Mouse (Mus musculus) MEL (cell line): ENCODE data around the gene Marcks. TPM values are rescaled to one million over a fixed set of nuclear protein-coding genes. Genes with fewer than 3 reads are reported as not detected.

Experiments used
- DNase-seq: peaks from one replicate; pipeline ENCODE4 v3.0.0; 2011; ENCODE audit warnings: low read depth, low spot score
- H3K27ac ChIP-seq: 2 replicates; pipeline ENCODE4 v1.5.1; 2012; ENCODE audit warnings: low read depth, mild to moderate bottlenecking, control low read depth, low read length, moderate library complexity; ENCODE audit not compliant: control insufficient read depth
- H3K27me3 ChIP-seq, 2 experiments: fragments of 150-350 bp in 1 of 2; sonication (generic) in 1 of 2; 2 replicates each; pipeline ENCODE4 v1.6.1; 2012; ENCODE audit warnings: low read length in 2 of 2, mild to moderate bottlenecking in 2 of 2, improper control_type of control experiment in 1 of 2, moderate library complexity in 1 of 2; ENCODE audit not compliant: insufficient read depth in 2 of 2, control insufficient read depth in 1 of 2
- H3K36me3 ChIP-seq, 2 experiments: 2 replicates each; pipeline ENCODE4 v1.6.1; 2012 to 2014; ENCODE audit warnings: low read length in 2 of 2, improper control_type of control experiment in 1 of 2, inconsistent platforms in 1 of 2, mild to moderate bottlenecking in 1 of 2; ENCODE audit not compliant: insufficient read depth in 2 of 2, control insufficient read depth in 1 of 2
- H3K4me1 ChIP-seq, 2 experiments: fragments of 150-350 bp in 1 of 2; sonication (generic) in 1 of 2; 2 replicates each; pipeline ENCODE4 v1.6.1; 2012; ENCODE audit warnings: low read length in 2 of 2, improper control_type of control experiment in 1 of 2, mild to moderate bottlenecking in 1 of 2; ENCODE audit not compliant: insufficient read depth in 2 of 2, control insufficient read depth in 1 of 2
- H3K4me3 ChIP-seq, 2 experiments: fragments of 150-350 bp in 1 of 2; sonication (generic) in 1 of 2; 2 replicates each; pipeline ENCODE4 v1.5.1; 2012; ENCODE audit warnings: low read depth in 2 of 2, low read length in 2 of 2, mild to moderate bottlenecking in 2 of 2, moderate library complexity in 2 of 2, control low read depth in 1 of 2, improper control_type of control experiment in 1 of 2; ENCODE audit not compliant: control insufficient read depth in 1 of 2, insufficient read depth in 1 of 2
- H3K79me2 ChIP-seq: 2 replicates; pipeline ENCODE4 v1.6.1; 2012; ENCODE audit warnings: mild to moderate bottlenecking, low read length, moderate library complexity; ENCODE audit not compliant: control insufficient read depth, poor library complexity, insufficient read depth
- H3K9ac ChIP-seq: 2 replicates; pipeline ENCODE4 v1.6.1; 2012; ENCODE audit warnings: low read depth, mild to moderate bottlenecking, control low read depth, low read length, moderate library complexity; ENCODE audit not compliant: control insufficient read depth, poor library complexity, severe bottlenecking
- H3K9me3 ChIP-seq: fragments of 150-350 bp; sonication (generic); replicated peaks from 2 replicates; pipeline ENCODE4 v1.6.1; 2012; ENCODE audit warnings: mild to moderate bottlenecking, low read length, improper control_type of control experiment, moderate library complexity; ENCODE audit not compliant: insufficient read depth
- CHD2 ChIP-seq: IDR thresholded peaks from 2 replicates; pipeline ENCODE4 v1.6.1; 2011; ENCODE audit warnings: low read length, improper control_type of control experiment
- CTCF ChIP-seq, 3 experiments: IDR thresholded peaks in 2 of 3; conservative IDR thresholded peaks in 1 of 3; 2 replicates each; pipeline ENCODE4 v1.5.1; 2011 to 2012; ENCODE audit warnings: low read length in 3 of 3, low read depth in 2 of 3, mild to moderate bottlenecking in 2 of 3, improper control_type of control experiment in 1 of 3, inconsistent platforms in 1 of 3, mixed read lengths in 1 of 3, moderate library complexity in 1 of 3; ENCODE audit not compliant: control insufficient read depth in 1 of 3, insufficient read depth in 1 of 3, poor library complexity in 1 of 3, severe bottlenecking in 1 of 3
- EP300 ChIP-seq, 2 experiments: IDR thresholded peaks; 2 replicates each; pipeline ENCODE4 v1.6.1; 2011; ENCODE audit warnings: improper control_type of control experiment in 2 of 2, low read length in 2 of 2, low read depth in 1 of 2, mild to moderate bottlenecking in 1 of 2
- HCFC1 ChIP-seq: IDR thresholded peaks from 2 replicates; pipeline ENCODE4 v1.6.1; 2012; ENCODE audit warnings: low read depth, mild to moderate bottlenecking, inconsistent platforms, low read length, improper control_type of control experiment, moderate library complexity
- MAFK ChIP-seq: IDR thresholded peaks from 2 replicates; pipeline ENCODE4 v1.6.1; 2011; ENCODE audit warnings: low read depth, mild to moderate bottlenecking, low read length, improper control_type of control experiment, borderline replicate concordance
- MAZ ChIP-seq: IDR thresholded peaks from 2 replicates; pipeline ENCODE4 v1.6.1; 2012; ENCODE audit warnings: low read depth, mild to moderate bottlenecking, inconsistent platforms, low read length, improper control_type of control experiment
- NELFE ChIP-seq: IDR thresholded peaks from 2 replicates; pipeline ENCODE4 v1.6.1; 2011; ENCODE audit warnings: low read depth, low read length, improper control_type of control experiment
- POLR2AphosphoS5 ChIP-seq: IDR thresholded peaks from 2 replicates; pipeline ENCODE4 v1.6.1; 2012; ENCODE audit warnings: low read depth, borderline replicate concordance, mild to moderate bottlenecking, inconsistent platforms, low read length, moderate library complexity, mixed read lengths
- RAD21 ChIP-seq: IDR thresholded peaks from 2 replicates; pipeline ENCODE4 v1.6.1; 2011; ENCODE audit warnings: mild to moderate bottlenecking, low read depth, low read length, improper control_type of control experiment
- UBTF ChIP-seq: IDR thresholded peaks from 2 replicates; pipeline ENCODE4 v1.6.1; 2012; ENCODE audit warnings: low read depth, mild to moderate bottlenecking, inconsistent platforms, low read length, improper control_type of control experiment, moderate library complexity, borderline replicate concordance; ENCODE audit not compliant: insufficient read depth
- USF2 ChIP-seq, 2 experiments: IDR thresholded peaks; 2 replicates each; pipeline ENCODE4 v1.6.1; 2011 to 2012; ENCODE audit warnings: improper control_type of control experiment in 2 of 2, low read length in 2 of 2, borderline replicate concordance in 1 of 2, inconsistent platforms in 1 of 2, low read depth in 1 of 2, mild to moderate bottlenecking in 1 of 2; ENCODE audit not compliant: insufficient read depth in 1 of 2
- polyA plus RNA-seq, 2 experiments: library from polyadenylated mRNA; stranded (reverse) in 1 of 2; unstranded in 1 of 2; fragments of >175 nt in 1 of 2; fragments of >200 nt in 1 of 2; gene quantifications; 2 replicates each; pipeline versions ENCODE4 v1.2.1 to v1.2.4; 2012; ENCODE audit warnings: low replicate concordance in 2 of 2, low read depth in 1 of 2; ENCODE audit not compliant: insufficient read length in 2 of 2, insufficient read depth in 1 of 2, missing spikeins in 1 of 2
- total RNA-seq: library from RNA; depleted of rRNA; stranded (reverse); fragments of 300-350 nt; gene quantifications from 2 replicates; pipeline ENCODE4 v1.2.3, GENCODE M21; 2012

The Marcks gene
- total and polyA plus RNA-seq, 3 experiments, result not detected

GRCm38 (mm10) chr10:37138311-37138731, 399 bp downstream of the Marcks start:
- Histone ChIP-seq H3K27me3 (no peaks in the 10 kb centered on the region), H3K4me3 (no peak overlapping the region), H3K36me3 (no peaks in the 10 kb centered on the region), H3K79me2 (no peaks in the 10 kb centered on the region), H3K9me3 (no peaks in the 10 kb centered on the region), H3K27ac (no peak overlapping the region), H3K9ac (no peak overlapping the region), H3K4me1 (no peaks in the 10 kb centered on the region)
- DNase-seq, result no peak
- no peak for TF ChIP-seq HCFC1
- no peak for TF ChIP-seq EP300 (IDR thresholded peaks at IDR 0.05; ENCODE audit: low read depth in 1 of 2, low read length in 2 of 2)
- no peak for TF ChIP-seq NELFE
- no peak for TF ChIP-seq CHD2

GRCm38 (mm10) chr10:37137531-37138310, 999 bp downstream of the Marcks start:
- H3K4me3 ChIP-seq, result no peak overlapping the region
- no peaks in the 10 kb centered on the region for H3K4me1 ChIP-seq
- no peak overlapping the region for H3K9ac ChIP-seq
- no peak overlapping the region for H3K27ac ChIP-seq
- H3K36me3 ChIP-seq, result no peaks in the 10 kb centered on the region
- H3K9me3 ChIP-seq, result no peaks in the 10 kb centered on the region
- no peaks in the 10 kb centered on the region for H3K27me3 ChIP-seq
- DNase-seq, result no peak
- no peaks in the 10 kb centered on the region for H3K79me2 ChIP-seq
- TF ChIP-seq POLR2AphosphoS5 (no peak), UBTF (no peak), EP300 (IDR thresholded peaks at IDR 0.05; ENCODE audit: low read depth in 1 of 2, low read length in 2 of 2) (no peak), MAFK (no peak), MAZ (no peak)

- no peaks in the 10 kb centered on the region for H3K36me3 ChIP-seq
- H3K4me1 ChIP-seq, result no peaks in the 10 kb centered on the region
- DNase-seq, result no peak
- H3K9ac ChIP-seq, result no peak overlapping the region
- H3K4me3 ChIP-seq, result no peak overlapping the region
- no peak overlapping the region for H3K27ac ChIP-seq
- H3K27me3 ChIP-seq, result no peaks in the 10 kb centered on the region
- TF ChIP-seq CTCF (IDR thresholded peaks at IDR 0.05 in 2 of 3, conservative IDR thresholded peaks at IDR 0.05 in 1 of 3; ENCODE audit: control insufficient read depth in 1 of 3, insufficient read depth in 1 of 3, low read depth in 2 of 3, low read length in 3 of 3, poor library complexity in 1 of 3, severe bottlenecking in 1 of 3) (peak in 1 of 3 experiments; percentile 25; a peak in 3 of 6 replicates), USF2 (IDR thresholded peaks at IDR 0.05; ENCODE audit: borderline replicate concordance in 1 of 2, insufficient read depth in 1 of 2, low read depth in 1 of 2, low read length in 2 of 2) (no peak), RAD21 (peak; percentile 15; the same call in 1 of the 2 replicates)
- TF ChIP-seq, all 39 proteins: peak for 2
- Histone ChIP-seq H3K9me3 (no peaks in the 10 kb centered on the region), H3K79me2 (no peaks in the 10 kb centered on the region)
Measured at GRCm38 (mm10) chr10:37136981-37137518, 1.7 kb downstream of the Marcks start.
